Mouse (Mus musculus): ENCODE measurements around the gene Arhgap23.

Gene Arhgap23

GRCm38 (mm10) chr11:97461307-97461820 is 46.0 kb downstream of the Arhgap23 start:
- no peak for DNase-seq (ENCODE audit: extremely low read depth, insufficient read length, low spot score)

GRCm38 (mm10) chr11:97462538-97462937 is 47.2 kb downstream of the Arhgap23 start:
- no peak for DNase-seq (ENCODE audit: extremely low read depth, insufficient read length, low spot score)

GRCm38 (mm10) chr11:97463166-97463565 is 47.8 kb downstream of the Arhgap23 start:
- no peak for DNase-seq (ENCODE audit: extremely low read depth, insufficient read length, low spot score)

GRCm38 (mm10) chr11:97463991-97464390 is 48.7 kb downstream of the Arhgap23 start:
- DNase-seq (ENCODE audit: extremely low read depth, insufficient read length, low spot score): no peak

GRCm38 (mm10) chr11:97465957-97466356 is 50.6 kb downstream of the Arhgap23 start:
- no peak for DNase-seq (ENCODE audit: extremely low read depth, insufficient read length, low spot score)

- no peak for DNase-seq (ENCODE audit: extremely low read depth, insufficient read length, low spot score)
These were observed 51.3 kb downstream of the Arhgap23 start for GRCm38 (mm10) chr11:97466444-97467160.

GRCm38 (mm10) chr11:97468639-97469287 is 53.4 kb downstream of the Arhgap23 start:
- peak; percentile 41 for DNase-seq (ENCODE audit: extremely low read depth, insufficient read length, low spot score)

- DNase-seq (ENCODE audit: extremely low read depth, insufficient read length, low spot score): no peak
These were observed 54.5 kb downstream of the Arhgap23 start for GRCm38 (mm10) chr11:97469828-97470227.

GRCm38 (mm10) chr11:97471276-97471675 is 55.9 kb downstream of the Arhgap23 start:
- no peak for DNase-seq (ENCODE audit: extremely low read depth, insufficient read length, low spot score)

- DNase-seq (ENCODE audit: extremely low read depth, insufficient read length, low spot score): peak; percentile 39
These were observed 61.2 kb downstream of the Arhgap23 start for GRCm38 (mm10) chr11:97476334-97477095.

- DNase-seq (ENCODE audit: extremely low read depth, insufficient read length, low spot score): no peak
These were observed 62.1 kb downstream of the Arhgap23 start for GRCm38 (mm10) chr11:97477431-97477830.

- no peak for DNase-seq (ENCODE audit: extremely low read depth, insufficient read length, low spot score)
These were observed 63.0 kb downstream of the Arhgap23 start for GRCm38 (mm10) chr11:97478345-97478744.

GRCm38 (mm10) chr11:97479085-97479484 is 63.8 kb downstream of the Arhgap23 start:
- no peak for DNase-seq (ENCODE audit: extremely low read depth, insufficient read length, low spot score)

- no peak for DNase-seq (ENCODE audit: extremely low read depth, insufficient read length, low spot score)
These were observed 64.5 kb downstream of the Arhgap23 start for GRCm38 (mm10) chr11:97479824-97480223.

GRCm38 (mm10) chr11:97485661-97486060 is 70.3 kb downstream of the Arhgap23 start:
- DNase-seq (ENCODE audit: extremely low read depth, insufficient read length, low spot score): no peak

- no peak for DNase-seq (ENCODE audit: extremely low read depth, insufficient read length, low spot score)
These were observed 72.3 kb downstream of the Arhgap23 start for GRCm38 (mm10) chr11:97487656-97488055.

- peak; percentile 35 for DNase-seq (ENCODE audit: extremely low read depth, insufficient read length, low spot score)
These were observed 74.4 kb downstream of the Arhgap23 start for GRCm38 (mm10) chr11:97489589-97490324.

GRCm38 (mm10) chr11:97491640-97492039 is 76.3 kb downstream of the Arhgap23 start:
- DNase-seq (ENCODE audit: extremely low read depth, insufficient read length, low spot score): no peak

- DNase-seq (ENCODE audit: extremely low read depth, insufficient read length, low spot score): no peak
These were observed 77.5 kb downstream of the Arhgap23 start for GRCm38 (mm10) chr11:97492836-97493235.

GRCm38 (mm10) chr11:97497543-97497942 is 82.2 kb downstream of the Arhgap23 start:
- no peak for DNase-seq (ENCODE audit: extremely low read depth, insufficient read length, low spot score)

Data from 3134 (cell line).